Mouse (Mus musculus) spleen, postnatal 0 days (tissue): Measurements from ENCODE around the gene Chst5. TPM values are rescaled to one million over a fixed set of nuclear protein-coding genes. Genes with fewer than 3 reads are reported as not detected.

Experiments used
- polyA plus RNA-seq: library from polyadenylated mRNA; unstranded; fragments of >200 nt; fragmentation: Nextera tagmentation; extraction: Ambion mirVana; gene quantifications from 2 replicates; pipeline ENCODE4 v1.2.1, GENCODE M21; 2015

The Chst5 gene
- polyA plus RNA-seq: not detected in 2 replicates

DNA sequence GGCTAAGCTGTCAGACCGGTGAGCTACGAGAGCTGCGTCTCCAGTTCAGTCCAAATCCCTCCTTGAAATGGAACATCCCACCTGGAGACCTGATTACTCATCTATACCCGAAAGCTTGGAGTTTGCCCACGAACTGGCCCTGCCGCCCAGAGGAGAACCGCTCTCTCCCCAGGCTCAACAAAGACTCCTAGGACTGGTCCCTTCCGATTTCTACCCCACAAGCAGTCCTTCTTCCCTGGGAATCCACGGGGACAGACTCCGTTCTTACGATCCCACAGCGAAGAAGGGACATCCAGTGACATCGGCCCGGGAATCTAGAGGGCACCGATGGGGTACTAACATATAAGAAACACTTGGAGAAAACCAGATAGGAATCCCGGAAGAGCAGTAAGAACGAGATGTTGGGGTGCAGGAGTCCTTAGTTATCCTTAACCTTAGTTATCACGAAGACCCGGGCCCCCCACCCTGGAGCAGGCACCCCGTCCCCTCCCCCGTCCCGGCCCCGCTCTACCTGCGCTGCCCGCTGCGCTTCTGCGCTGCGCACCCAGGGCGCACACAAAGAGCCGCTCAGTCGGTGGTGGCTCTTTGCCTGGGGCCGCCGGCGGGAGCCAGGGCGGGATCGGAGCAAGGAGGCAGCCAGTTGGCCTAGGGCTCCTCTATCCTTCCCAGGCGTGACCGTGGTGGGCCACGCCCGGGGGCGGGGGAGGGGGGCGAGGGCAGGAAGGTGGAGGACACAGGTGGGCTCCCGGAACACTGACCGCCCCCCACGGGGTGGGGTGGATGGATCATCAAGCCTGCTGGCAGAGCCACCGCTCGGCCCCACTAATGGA, at the start of gene Chst5:
TSS of gene Chst5 (minus strand) at position 827 of the 830 bp plus-strand sequence.

DNA sequence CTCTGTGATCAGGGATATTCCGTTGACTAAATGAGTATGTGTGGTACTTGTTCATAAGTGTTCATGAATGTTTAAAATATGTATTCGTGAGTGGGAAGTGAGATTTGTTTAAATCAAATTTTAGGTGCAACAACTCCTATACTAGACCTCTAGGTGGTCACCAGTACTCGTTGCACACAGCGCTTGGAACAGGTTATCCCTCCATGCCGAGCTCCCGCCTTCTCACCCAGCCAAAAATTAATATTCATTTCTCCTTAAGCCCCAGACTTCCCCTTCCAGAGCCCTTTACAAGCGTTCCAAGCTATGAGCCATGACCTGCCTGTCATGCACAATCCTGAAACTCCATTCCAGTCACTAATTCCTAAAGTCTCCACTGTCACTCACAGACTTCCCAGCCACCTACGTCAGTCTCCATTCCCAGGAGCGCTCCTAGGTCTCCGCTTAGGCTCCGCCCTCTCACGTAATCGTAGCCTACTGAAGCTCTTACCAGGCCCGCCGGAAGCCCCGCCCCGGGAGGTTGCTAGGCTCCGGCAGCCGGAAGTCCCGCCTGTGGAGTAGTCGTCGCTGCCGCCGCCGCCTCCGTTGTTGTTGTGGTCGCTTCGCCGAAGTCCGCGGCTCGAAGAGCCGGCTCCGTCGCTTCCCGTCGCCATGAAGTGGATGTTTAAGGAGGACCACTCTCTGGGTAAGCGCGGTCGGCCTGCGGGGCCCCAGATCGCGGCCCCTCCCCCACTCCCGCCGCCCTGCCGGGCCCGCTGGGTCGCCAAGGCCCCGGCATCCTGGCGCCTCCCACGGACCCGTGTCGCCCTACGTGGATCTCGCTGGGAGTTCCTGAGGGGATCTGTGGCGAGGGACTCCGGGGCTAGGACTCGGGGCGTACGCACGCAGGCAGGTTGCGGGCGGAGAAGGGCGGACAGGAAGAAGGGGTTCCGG, 30.2 kb upstream of the Chst5 start, which contains the start of gene Gabarapl2:
TSS of gene Gabarapl2 (plus strand) at position 533 of the 930 bp plus-strand sequence.

DNA sequence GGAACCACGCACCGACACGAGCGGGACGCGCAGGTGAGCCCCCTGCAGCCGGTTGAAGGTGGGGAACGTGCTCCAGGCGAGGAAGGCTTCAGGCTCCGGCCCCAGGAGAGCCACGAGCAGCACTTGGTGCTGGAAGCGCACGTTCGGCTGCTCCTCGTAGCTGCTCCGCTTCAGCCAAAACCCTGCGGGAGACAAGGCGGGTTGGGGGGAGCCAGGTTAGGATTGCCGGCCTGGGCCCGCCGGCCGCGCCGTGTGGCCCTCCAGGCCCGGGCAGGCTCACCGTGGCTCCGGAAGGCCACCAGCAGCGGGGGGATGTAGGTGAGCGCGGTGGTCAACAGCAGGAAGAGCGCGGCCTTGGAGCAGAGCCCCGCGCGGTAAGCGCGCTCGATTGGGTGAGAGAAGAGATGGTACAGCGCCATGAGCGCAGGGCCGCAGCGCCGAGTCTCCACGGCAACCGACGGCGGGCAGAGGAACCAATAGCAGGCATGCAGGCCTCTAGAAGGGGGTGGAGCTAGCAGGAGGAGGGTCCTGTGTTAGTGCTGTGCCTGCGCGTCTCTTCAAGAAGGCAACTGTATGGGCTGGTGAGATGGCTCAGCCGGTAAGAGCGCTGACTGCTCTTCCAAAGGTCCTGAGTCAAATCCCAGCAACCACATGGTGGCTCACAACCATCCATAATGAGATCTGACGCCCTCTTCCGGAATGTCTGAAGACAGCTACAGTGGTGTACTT, 23.3 kb upstream of the Chst5 start, which contains the start of gene Tmem231:
TSS of gene Tmem231 (minus strand) at position 534 of the 729 bp plus-strand sequence.

DNA sequence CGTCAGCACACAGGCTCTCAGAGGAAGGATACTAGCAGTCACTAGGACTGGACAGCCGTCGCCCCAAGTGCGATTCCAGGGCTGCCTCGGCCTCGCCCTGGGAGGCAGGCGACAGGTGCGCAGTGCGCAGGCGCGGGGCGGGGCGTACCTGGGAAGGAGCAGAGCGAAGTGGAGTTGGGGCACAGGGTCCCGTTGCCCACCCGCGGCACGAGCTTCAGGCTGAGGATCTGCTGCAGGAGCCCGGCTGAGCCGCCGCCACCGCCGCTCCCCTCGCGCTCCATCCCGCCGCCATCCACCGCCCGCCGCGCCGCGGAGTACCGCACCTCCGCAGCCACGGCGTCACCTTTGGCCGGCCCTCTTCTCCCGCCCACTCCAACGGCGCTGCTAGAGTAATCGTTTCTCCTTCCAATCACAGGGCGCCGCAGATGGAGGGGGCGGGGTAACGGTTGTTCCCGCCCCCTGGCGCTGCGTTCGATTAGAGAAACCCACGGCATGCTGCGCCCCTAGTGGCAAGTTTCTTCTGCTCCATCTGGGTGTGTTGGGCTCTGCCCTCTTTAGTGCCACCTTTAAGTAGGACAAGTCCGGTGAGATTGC, 33.8 kb downstream of the Chst5 start, which contains the start of gene Tmem170:
TSS of gene Tmem170 (minus strand) at position 396 of the 594 bp plus-strand sequence.

DNA sequence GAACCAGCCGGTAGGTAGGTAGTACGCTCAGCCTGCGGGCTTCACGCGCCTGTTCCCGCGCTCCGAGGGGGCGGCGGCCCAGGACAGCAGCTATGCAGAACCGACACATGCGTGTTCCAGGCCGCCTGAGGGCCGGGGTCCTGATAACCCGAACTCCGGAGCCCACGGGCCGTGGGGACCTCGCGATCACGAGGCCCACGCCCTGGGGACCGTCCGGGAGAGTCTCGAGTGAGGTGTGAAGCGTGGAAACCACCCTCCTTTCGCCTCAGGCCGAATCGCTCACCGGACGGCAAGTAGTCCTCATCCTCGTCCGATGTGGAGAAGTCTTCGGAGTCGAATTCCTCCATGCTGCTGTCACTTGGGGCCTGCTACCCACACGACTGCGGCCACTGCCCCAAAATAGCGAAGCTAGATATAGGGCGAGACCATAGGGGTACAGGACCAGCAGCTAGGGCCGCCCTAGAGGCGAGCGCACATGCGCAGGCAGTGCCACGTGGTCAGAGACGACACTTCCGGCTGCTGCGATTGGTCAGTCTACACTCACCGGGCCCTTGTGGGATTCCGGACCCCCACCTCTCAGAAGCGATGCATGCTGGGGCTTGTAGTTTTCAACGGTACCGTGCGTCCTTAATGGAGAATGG, 56.3 kb downstream of the Chst5 start, which contains the start of gene Cfdp1:
TSS of gene Cfdp1 (minus strand) at position 431 of the 641 bp plus-strand sequence.

Other genes with a start within 250 kb of the Chst5 start
- gene Ctrb1, start 219.4 kb downstream of the Chst5 start, polyA plus RNA-seq: 131 and 329 TPM in 2 replicates
- 10.6 and 15.5 TPM in 2 replicates for gene Bcar1, start 166.6 kb downstream of the Chst5 start, polyA plus RNA-seq
- 109 and 110 TPM in 2 replicates for gene Cfdp1, start 56.2 kb downstream of the Chst5 start, polyA plus RNA-seq
- 4.6 and 5.2 TPM in 2 replicates for gene Tmem170, start 33.7 kb downstream of the Chst5 start, polyA plus RNA-seq
- 2.8 and 3.3 TPM in 2 replicates for gene Tmem231, start 23.4 kb upstream of the Chst5 start, polyA plus RNA-seq
- 233 and 243 TPM in 2 replicates for gene Gabarapl2, start 30.3 kb upstream of the Chst5 start, polyA plus RNA-seq
- 4.4 and 4.8 TPM in 2 replicates for gene Adat1, start 81.9 kb upstream of the Chst5 start, polyA plus RNA-seq
- 99.1 and 103 TPM in 2 replicates for gene Kars, start 100.9 kb upstream of the Chst5 start, polyA plus RNA-seq
- gene Terf2ip, start 101.0 kb upstream of the Chst5 start, polyA plus RNA-seq: 9.4 and 10.1 TPM in 2 replicates
- 0.37 and 0.69 TPM in 2 replicates for gene Gm6793, start 104.6 kb upstream of the Chst5 start, polyA plus RNA-seq